Mouse (Mus musculus) mouse embryonic stem cell (cell line): ENCODE results near the gene Polr2a.

ENCODE experiments used
- in situ Hi-C, 2 experiments: fragments of 300-500 bp; cut with MboI; formaldehyde crosslinking; loops; 1 replicate in 1 of 2; 3 replicates in 1 of 2; pipeline ENCODE4 v1.14.3; 2019 to 2020; ENCODE audit warnings: low sequenced_read_pairs in 2 of 2, low pct_unique_long_range_greater_than_20kb in 1 of 2, mixed read lengths in 1 of 2; ENCODE audit not compliant: unreplicated experiment in 1 of 2

Polr2a gene

DNA sequence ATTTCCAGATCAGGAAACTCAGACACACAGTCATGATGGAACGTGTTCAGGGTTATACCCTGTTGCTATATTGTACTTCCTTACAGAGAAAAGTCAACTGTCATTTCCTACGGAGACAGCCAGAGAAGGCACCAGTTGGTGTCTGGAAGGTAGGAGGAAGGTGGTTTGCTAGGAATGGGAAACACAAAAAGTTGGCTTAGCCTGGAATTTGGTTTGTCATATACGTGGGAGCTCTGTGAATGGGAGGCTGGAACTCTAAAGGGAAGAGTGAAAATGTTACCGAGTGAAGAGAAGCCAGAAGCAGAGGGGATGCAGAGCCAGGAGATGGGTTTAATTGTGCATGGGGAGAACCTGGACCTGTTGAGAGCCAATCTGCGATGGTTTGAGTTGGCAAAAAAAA lies 33.0 kb upstream of the Polr2a start:
- in situ Hi-C loops = no loop called here

DNA sequence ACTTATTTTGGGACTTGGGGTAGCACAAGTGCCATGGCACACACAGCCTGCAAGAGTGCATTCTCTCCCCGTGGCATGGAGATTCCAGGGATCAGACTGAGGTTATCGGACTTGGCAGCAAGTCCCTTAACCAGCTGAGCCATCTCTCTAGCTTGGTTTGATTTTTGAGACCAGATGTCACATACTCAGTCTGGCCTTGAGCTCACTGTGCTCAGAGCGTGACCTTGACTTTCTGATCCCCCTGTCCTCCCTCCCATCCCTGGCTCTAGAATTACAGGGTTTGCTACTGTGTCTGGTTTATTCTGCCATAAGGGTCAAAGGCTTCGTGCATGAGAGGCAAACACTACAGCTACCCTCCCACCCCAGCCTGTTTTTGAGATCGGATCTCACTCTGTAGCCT lies 31.0 kb upstream of the Polr2a start:
- in situ Hi-C loops = no loop called here

GRCm38 (mm10) chr11:69787306-69787705 lies 28.9 kb upstream of the Polr2a start:
- in situ Hi-C loops = no loop called here

GRCm38 (mm10) chr11:69784793-69785272 lies 26.4 kb upstream of the Polr2a start:
- in situ Hi-C loops = no loop called here

- in situ Hi-C loops = no loop called here
Measured at GRCm38 (mm10) chr11:69781828-69782227, 23.4 kb upstream of the Polr2a start.

- in situ Hi-C loops = no loop called here
Measured at GRCm38 (mm10) chr11:69778985-69779384, 20.5 kb upstream of the Polr2a start.

GRCm38 (mm10) chr11:69778258-69778982 lies 20.0 kb upstream of the Polr2a start:
- in situ Hi-C loops = no loop called here

DNA sequence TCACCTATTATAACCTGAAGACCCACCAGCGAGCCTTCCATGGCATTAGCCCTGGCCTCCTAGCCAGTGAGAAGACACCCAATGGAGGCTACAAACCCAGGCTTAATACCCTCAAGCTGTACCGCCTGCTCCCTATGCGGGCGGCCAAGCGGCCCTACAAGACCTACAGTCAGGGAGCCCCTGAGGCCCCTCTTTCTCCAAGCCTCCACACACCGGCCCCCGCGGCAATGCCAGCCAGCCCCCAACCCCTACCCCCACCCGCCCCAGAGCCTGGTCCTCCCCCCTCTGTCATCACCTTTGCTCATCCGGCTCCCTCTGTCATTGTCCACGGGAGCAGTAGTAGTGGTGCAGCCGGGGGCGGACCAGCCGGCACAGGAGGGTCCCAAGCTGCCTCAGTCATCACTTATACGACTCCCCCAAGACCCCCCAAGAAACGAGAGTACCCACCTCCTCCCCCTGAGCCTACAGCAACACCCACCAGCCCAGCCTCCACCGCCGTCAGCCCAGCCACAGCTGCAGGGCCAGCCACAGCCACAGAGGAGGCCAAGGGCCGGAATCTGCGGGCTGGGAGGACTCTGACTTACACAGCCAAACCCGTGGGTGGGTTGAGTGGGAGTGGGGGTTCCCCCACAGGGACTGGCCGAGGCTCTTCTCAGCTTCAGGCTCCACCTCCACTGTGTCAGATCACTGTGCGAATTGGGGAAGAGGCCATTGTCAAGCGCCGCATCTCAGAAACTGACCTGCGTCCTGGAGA lies 19.2 kb upstream of the Polr2a start:
- in situ Hi-C loops = no loop called here

- in situ Hi-C loops = no loop called here
Measured at GRCm38 (mm10) chr11:69776488-69776887, 18.1 kb upstream of the Polr2a start.

DNA sequence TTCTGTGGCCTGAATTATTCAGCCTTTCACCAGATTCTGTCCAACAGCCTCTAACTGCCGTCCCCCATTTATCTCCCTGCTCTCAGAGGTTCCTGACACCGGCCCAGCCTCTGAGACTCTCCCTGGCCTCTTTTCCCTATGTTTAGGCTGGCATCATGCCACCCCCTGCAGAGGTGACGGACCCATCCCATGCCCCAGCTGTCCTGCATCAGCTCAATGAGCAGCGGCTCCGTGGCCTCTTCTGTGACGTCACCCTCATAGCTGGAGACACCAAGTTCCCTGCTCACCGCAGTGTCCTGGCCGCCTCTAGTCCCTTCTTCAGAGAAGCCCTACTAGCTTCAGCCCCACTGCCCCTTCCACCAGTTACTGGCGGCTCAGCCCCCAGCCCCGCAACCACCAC lies 17.3 kb upstream of the Polr2a start:
- in situ Hi-C loops = no loop called here

GRCm38 (mm10) chr11:69774961-69775360 lies 16.5 kb upstream of the Polr2a start:
- in situ Hi-C loops = no loop called here

DNA sequence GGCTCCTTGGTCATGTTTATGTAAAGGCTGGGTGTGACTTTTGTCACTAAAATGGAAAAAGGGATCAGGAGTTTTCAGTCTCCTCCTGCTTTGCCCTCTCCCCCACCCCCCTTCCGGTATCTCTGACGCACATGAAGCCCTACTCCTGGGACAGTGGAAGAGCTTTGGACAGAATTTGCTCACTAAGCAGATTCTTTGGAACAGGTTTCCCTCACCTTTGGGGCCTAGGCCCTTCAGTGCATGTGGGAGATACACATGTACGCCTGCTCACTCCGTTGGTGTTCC lies 9.1 kb upstream of the Polr2a start:
- in situ Hi-C loops = no loop called here

- in situ Hi-C loops = no loop called here
Measured at GRCm38 (mm10) chr11:69766872-69767624, 8.6 kb upstream of the Polr2a start.

DNA sequence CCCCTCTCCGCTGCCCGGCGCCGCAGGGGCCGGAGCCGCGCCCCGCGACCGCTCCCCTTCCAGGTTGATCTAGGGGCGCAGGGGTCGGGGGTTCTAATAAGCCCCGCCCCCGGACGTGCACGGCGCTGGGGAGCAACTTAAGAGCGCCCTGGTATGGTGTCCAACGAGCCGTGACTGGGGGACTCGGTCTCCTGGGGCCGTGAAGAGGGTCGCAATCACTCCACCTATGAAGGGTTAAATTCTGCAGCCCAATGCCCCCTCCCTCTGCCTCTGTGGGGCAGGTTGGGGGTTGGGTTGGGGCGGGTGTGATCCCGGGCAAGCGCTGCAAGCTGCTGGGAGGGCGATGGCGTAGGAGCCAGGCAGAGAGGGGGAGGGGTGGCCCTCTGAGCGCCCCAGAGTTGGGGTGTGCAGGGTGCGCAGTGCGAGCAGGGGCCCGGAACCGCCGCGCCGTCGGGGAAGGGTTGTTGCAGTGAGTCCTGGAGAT lies 7.7 kb upstream of the Polr2a start:
- in situ Hi-C loops = no loop called here

GRCm38 (mm10) chr11:69765221-69766125 lies 7.0 kb upstream of the Polr2a start, which contains the start of gene Zbtb4:
Gene Zbtb4 (plus strand): TSS chr11:69765912.
- in situ Hi-C loops = no loop called here

DNA sequence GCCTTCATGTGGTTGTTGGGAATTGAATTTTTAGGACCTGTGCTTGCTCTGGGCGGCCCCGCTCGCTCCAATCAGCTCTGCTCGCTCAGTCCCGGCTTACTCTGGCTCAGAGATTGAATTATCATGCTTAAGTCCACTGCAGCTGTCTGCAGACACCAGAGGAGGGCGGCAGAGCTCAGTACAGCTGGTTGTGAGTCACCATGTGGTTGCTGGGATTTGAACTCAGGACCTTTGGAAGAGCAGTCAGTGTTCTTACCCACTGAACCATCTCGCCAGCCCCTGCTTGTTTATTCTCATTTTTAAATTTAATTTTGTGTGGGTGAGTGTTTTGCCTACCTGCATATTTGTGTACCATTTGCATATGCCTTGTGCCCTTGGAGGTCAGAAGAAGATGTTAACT lies 5.1 kb upstream of the Polr2a start:
- in situ Hi-C loops = no loop called here

DNA sequence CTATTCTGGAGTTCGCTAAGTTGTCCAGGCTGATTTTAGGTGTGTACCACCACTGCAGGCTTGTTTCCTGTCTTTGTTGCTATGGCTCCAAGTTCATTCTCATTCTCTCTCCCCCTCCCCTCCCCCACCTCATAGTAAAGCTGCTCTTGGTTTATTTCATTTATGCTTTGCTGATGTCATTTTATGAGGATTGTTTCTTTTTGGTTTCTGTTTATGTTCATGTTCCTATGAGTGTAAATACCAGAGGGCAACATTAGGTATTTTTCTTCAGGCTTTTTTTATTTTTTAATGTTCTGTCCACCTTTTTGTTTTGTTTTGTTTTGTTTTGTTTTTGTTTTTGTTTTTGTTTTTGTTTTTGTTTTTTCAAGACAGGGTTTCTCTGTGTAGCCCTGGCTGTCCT lies 3.4 kb upstream of the Polr2a start, which contains the start of gene Slc35g3:
Gene Slc35g3 (minus strand): TSS at position 101 of the 400 bp plus-strand sequence.
- in situ Hi-C loops = no loop called here

- in situ Hi-C loops = no loop called here
Measured at GRCm38 (mm10) chr11:69760901-69761200, 2.4 kb upstream of the Polr2a start.
